Mouse (Mus musculus) T-helper 17 cell (primary cell): ENCODE results near the gene Dtl.
"Not testable (repeated sequence)": the region's sequence is repeated elsewhere in the genome, so short reads cannot be mapped to it uniquely, and the experiment has no call there.

Experiments
- in situ Hi-C, 2 experiments: fragments of 300-600 bp; cut with MboI, MseI; formaldehyde crosslinking; loops; 1 replicate in 1 of 2; 2 replicates in 1 of 2; pipeline ENCODE4 v1.15.1; 2025; ENCODE audit warnings: high pct_unique_total_duplicates in 2 of 2

The Dtl gene

GRCm38 (mm10) chr1:191521395-191521794 lies 53.9 kb downstream of the Dtl start:
- in situ Hi-C loops, result no loop called here

GRCm38 (mm10) chr1:191520669-191521068 lies 54.7 kb downstream of the Dtl start:
- in situ Hi-C loops, result no loop called here

- in situ Hi-C loops, result no loop called here
Measured at GRCm38 (mm10) chr1:191520194-191520593, 55.1 kb downstream of the Dtl start.

GRCm38 (mm10) chr1:191519329-191520066 lies 55.8 kb downstream of the Dtl start:
- in situ Hi-C loops, result no loop called here

GRCm38 (mm10) chr1:191518911-191519310 lies 56.4 kb downstream of the Dtl start:
- in situ Hi-C loops, result no loop called here

GRCm38 (mm10) chr1:191517969-191518368 lies 57.4 kb downstream of the Dtl start:
- in situ Hi-C loops, result no loop called here

- in situ Hi-C loops, result no loop called here
Measured at GRCm38 (mm10) chr1:191517056-191517455, 58.3 kb downstream of the Dtl start.

- in situ Hi-C loops, result not testable (repeated sequence)
Measured at GRCm38 (mm10) chr1:191516351-191516750, 59.0 kb downstream of the Dtl start.

- in situ Hi-C loops, result no loop called here
Measured at GRCm38 (mm10) chr1:191513195-191513594, 62.1 kb downstream of the Dtl start.

- in situ Hi-C loops, result no loop called here
Measured at GRCm38 (mm10) chr1:191512383-191512782, 63.0 kb downstream of the Dtl start.

- in situ Hi-C loops, result no loop called here
Measured at GRCm38 (mm10) chr1:191511503-191511902, 63.8 kb downstream of the Dtl start.

GRCm38 (mm10) chr1:191509865-191510264 lies 65.5 kb downstream of the Dtl start:
- in situ Hi-C loops, result no loop called here

GRCm38 (mm10) chr1:191509131-191509530 lies 66.2 kb downstream of the Dtl start:
- in situ Hi-C loops, result no loop called here

- in situ Hi-C loops, result no loop called here
Measured at GRCm38 (mm10) chr1:191506791-191507190, 68.6 kb downstream of the Dtl start.

GRCm38 (mm10) chr1:191499666-191500065 lies 75.7 kb downstream of the Dtl start:
- in situ Hi-C loops, result loop anchor here in 1 of 2 experiments (10.0 kb wide), 1 partner anchor 135 kb away; no protein-coding TSS in a partner anchor

GRCm38 (mm10) chr1:191498271-191498955 lies 76.9 kb downstream of the Dtl start:
- in situ Hi-C loops, result loop anchor here in 1 of 2 experiments (10.0 kb wide), 1 partner anchor 136 kb away; no protein-coding TSS in a partner anchor

GRCm38 (mm10) chr1:191496676-191497075 lies 78.7 kb downstream of the Dtl start:
- in situ Hi-C loops, result loop anchor here in 1 of 2 experiments (10.0 kb wide), 1 partner anchor 138 kb away; no protein-coding TSS in a partner anchor

- in situ Hi-C loops, result loop anchor here in 1 of 2 experiments (10.0 kb wide), 1 partner anchor 140 kb away; no protein-coding TSS in a partner anchor
Measured at GRCm38 (mm10) chr1:191495051-191495467, 80.3 kb downstream of the Dtl start.

- in situ Hi-C loops, result loop anchor here in 1 of 2 experiments (10.0 kb wide), 1 partner anchor 141 kb away; no protein-coding TSS in a partner anchor
Measured at GRCm38 (mm10) chr1:191494303-191494655, 81.1 kb downstream of the Dtl start.

GRCm38 (mm10) chr1:191493476-191494302 lies 81.7 kb downstream of the Dtl start:
- in situ Hi-C loops, result loop anchor here in 1 of 2 experiments (10.0 kb wide), 1 partner anchor 141 kb away; no protein-coding TSS in a partner anchor

GRCm38 (mm10) chr1:191490446-191490845 lies 84.9 kb downstream of the Dtl start:
- in situ Hi-C loops, result loop anchor here in 1 of 2 experiments (10.0 kb wide), 1 partner anchor 144 kb away; no protein-coding TSS in a partner anchor
